Mouse (Mus musculus) forebrain, embryonic 12.5 days (tissue): Measurements from ENCODE around the gene Slc34a2. TPM values are rescaled to one million over a fixed set of nuclear protein-coding genes. Genes with fewer than 3 reads are reported as not detected.

Source experiments
- ATAC-seq: fragments of 200-750 bp; cut with Nextera tagmentation; 2 replicates; pipeline ENCODE4 v1.8.0; 2017; ENCODE audit warnings: moderate TSS enrichment; ENCODE audit not compliant: low FRiP score
- H3K27ac ChIP-seq: fragments of 300-500 bp; sonication (generic); 2 replicates; pipeline ENCODE4 v1.5.1; 2016; ENCODE audit warnings: mild to moderate bottlenecking
- H3K27me3 ChIP-seq: fragments of 300-500 bp; sonication (generic); 2 replicates; pipeline ENCODE4 v1.6.1; 2016; ENCODE audit warnings: mild to moderate bottlenecking
- H3K36me3 ChIP-seq: fragments of 300-500 bp; sonication (generic); replicated peaks from 2 replicates; pipeline ENCODE4 v1.6.1; 2016; ENCODE audit warnings: mild to moderate bottlenecking
- H3K4me1 ChIP-seq: fragments of 300-500 bp; sonication (generic); 2 replicates; pipeline ENCODE4 v1.6.1; 2016
- H3K4me2 ChIP-seq: fragments of 300-500 bp; sonication (generic); 2 replicates; pipeline ENCODE4 v1.6.1; 2016; ENCODE audit warnings: mild to moderate bottlenecking, moderate library complexity
- H3K4me3 ChIP-seq: fragments of 300-500 bp; sonication (generic); replicated peaks from 2 replicates; pipeline ENCODE4 v1.5.1; 2016; ENCODE audit warnings: mild to moderate bottlenecking
- H3K9ac ChIP-seq: fragments of 300-500 bp; sonication (generic); 2 replicates; pipeline ENCODE4 v1.6.1; 2016; ENCODE audit warnings: mild to moderate bottlenecking
- H3K9me3 ChIP-seq: fragments of 300-500 bp; sonication (generic); 2 replicates; pipeline ENCODE4 v1.6.1; 2016
- WGBS: fragments of 180-500 bp; shearing (Covaris S2); methylation state at CpG from one replicate; pipeline ENCODE4 v1.1.7; 2016; 5-methylcytosine and 5-hydroxymethylcytosine counted together
- polyA plus RNA-seq: library from polyadenylated mRNA; unstranded; fragments of >200 nt; fragmentation: Nextera tagmentation; extraction: Ambion mirVana; gene quantifications from 2 replicates; pipeline ENCODE4 v1.2.1, GENCODE M21; 2016

Gene Slc34a2
- polyA plus RNA-seq, 1 experiment from 2014 or later: not detected

DNA sequence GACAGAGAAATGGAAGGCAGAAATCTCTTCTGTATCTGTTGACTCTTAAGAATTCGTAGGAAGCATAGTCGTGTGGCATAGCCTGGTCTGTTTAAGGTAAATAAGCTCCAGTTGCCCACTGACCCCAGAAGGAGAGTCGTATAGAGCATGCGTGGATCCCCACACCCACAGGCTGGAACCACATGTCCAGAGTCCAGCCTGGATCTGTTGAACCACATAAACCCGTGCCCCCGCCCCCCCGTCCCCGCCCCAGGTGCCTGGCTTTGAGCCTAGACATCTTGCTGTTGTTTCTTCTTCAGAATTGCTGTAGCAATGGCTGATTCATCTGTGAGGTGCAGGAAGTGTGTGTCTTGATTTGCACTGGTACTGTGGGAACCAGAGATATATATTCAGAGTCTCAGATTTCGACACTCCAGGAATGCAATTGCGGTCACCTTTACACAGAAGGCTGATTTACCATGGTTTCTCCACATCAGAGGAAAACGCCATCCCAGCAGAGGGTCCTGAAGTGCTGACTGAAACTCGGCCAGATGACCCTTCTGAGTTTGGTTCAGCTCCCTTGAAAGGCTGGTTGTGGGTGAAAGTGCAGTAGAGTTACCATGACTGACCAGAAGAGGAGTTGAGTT lies 64.1 kb downstream of the Slc34a2 start:
- H3K4me1 ChIP-seq: no peaks in the 10 kb centered on the region
- ATAC-seq: no peak
- no peak overlapping the region for H3K27ac ChIP-seq
- H3K4me2 ChIP-seq: no peak overlapping the region
- H3K9me3 ChIP-seq: no peaks in the 10 kb centered on the region
- WGBS: 87% methylated on average over 12 of the region's 12 CpGs
- no peak overlapping the region for H3K4me3 ChIP-seq
- no peak overlapping the region for H3K9ac ChIP-seq
- H3K36me3 ChIP-seq: no peaks in the 10 kb centered on the region
- no peaks in the 10 kb centered on the region for H3K27me3 ChIP-seq

DNA sequence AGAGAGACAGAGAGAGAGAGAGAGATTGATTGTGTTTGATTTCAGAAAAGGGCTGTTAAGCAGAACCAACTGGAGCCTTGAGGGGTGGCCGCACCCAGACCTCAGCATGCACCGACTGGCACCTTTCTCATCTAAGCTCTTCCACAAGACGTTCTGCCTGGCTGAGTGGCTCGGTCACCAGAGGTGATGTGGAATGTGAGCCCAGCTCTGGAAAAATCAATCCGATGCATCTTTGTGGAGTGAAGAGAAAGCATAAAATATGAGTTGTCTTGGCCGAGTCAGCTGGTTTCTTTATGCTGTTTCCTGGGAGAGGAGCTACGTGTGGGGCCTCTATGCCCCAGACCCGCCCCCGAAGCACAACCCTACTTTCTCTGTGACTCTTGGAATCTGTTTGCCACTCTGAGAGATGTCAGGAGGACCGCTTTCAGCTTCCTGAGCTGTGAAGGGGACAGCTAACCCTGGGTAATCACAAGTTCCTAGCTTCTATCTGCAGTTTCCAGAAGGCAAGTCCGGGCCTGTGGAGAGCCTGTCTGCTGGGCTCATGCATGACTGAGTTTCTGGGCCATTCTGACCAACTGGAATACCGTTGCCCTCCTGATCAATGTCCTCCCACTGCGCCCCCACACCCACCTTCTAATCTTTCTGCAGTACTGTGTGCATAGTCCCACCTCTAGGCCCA lies 66.4 kb downstream of the Slc34a2 start:
- H3K9me3 ChIP-seq: no peaks in the 10 kb centered on the region
- H3K4me2 ChIP-seq: no peak overlapping the region
- no peaks in the 10 kb centered on the region for H3K36me3 ChIP-seq
- H3K27me3 ChIP-seq: no peaks in the 10 kb centered on the region
- no peaks in the 10 kb centered on the region for H3K4me1 ChIP-seq
- 84% methylated on average over 13 of the region's 13 CpGs for WGBS
- H3K27ac ChIP-seq: no peak overlapping the region
- no peak overlapping the region for H3K4me3 ChIP-seq
- no peak for ATAC-seq
- H3K9ac ChIP-seq: no peak overlapping the region

DNA sequence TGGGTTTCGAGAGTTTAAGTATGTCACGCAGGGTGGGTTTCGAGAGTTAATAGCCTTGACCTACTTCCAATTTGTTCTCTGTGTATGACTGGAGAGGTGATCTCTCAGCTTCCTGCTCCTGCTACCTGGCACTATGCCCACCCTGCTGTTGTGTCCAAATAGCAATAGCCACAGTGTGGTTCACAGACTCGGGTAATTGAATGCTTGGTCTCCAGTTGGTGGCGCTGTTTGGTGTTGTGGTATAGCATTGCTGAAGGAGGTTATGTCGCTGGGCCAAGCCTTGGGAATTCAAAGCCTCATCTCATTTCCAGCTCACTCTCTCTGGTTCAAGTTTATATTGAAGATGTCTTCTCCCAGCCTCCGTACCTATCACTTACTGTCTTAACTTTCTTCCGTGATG lies 67.8 kb downstream of the Slc34a2 start:
- 76% methylated on average over 8 of the region's 8 CpGs for WGBS
- Histone ChIP-seq H3K27ac (no peak overlapping the region), H3K4me3 (no peak overlapping the region), H3K27me3 (peaks cover 5% of the 10 kb centered on the region; the same call in 1 of the 2 replicates), H3K36me3 (no peaks in the 10 kb centered on the region), H3K9me3 (no peaks in the 10 kb centered on the region), H3K9ac (no peak overlapping the region), H3K4me1 (peaks cover 7% of the 10 kb centered on the region), H3K4me2 (no peak overlapping the region)
- no peak for ATAC-seq

GRCm38 (mm10) chr5:53106125-53106524 lies 68.2 kb downstream of the Slc34a2 start:
- Histone ChIP-seq H3K27ac (no peak overlapping the region), H3K4me2 (no peak overlapping the region), H3K36me3 (no peaks in the 10 kb centered on the region), H3K4me1 (peaks cover 7% of the 10 kb centered on the region), H3K9me3 (no peaks in the 10 kb centered on the region), H3K27me3 (peaks cover 5% of the 10 kb centered on the region; the same call in 1 of the 2 replicates), H3K9ac (no peak overlapping the region), H3K4me3 (no peak overlapping the region)
- WGBS: 83% methylated on average over 4 of the region's 4 CpGs
- ATAC-seq: no peak

DNA sequence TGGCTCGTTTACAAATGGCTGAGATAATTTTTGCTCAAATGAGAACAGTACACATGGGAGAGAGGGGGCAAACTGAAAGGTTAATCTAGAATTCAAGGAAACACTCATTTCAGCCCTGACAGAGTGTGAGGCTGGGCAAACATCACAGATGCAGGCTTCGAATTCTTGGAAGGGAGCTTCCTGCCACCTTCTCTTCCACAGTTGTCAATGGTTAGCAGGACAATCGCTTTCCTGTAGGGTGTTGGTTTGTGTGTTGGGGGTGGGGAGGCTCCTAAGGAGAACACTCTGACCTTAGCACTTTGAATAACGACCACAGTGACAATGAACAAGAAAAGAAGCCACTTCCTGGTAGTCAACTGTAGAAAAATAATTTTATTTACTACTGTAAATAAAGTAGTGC lies 68.8 kb downstream of the Slc34a2 start:
- Histone ChIP-seq H3K27ac (no peak overlapping the region), H3K27me3 (peaks cover 5% of the 10 kb centered on the region; the same call in 1 of the 2 replicates), H3K4me3 (no peak overlapping the region), H3K36me3 (no peaks in the 10 kb centered on the region), H3K9ac (no peak overlapping the region), H3K4me1 (peaks cover 7% of the 10 kb centered on the region), H3K4me2 (no peak overlapping the region), H3K9me3 (no peaks in the 10 kb centered on the region)
- WGBS: 64% methylated on average over 4 of the region's 4 CpGs
- no peak for ATAC-seq

DNA sequence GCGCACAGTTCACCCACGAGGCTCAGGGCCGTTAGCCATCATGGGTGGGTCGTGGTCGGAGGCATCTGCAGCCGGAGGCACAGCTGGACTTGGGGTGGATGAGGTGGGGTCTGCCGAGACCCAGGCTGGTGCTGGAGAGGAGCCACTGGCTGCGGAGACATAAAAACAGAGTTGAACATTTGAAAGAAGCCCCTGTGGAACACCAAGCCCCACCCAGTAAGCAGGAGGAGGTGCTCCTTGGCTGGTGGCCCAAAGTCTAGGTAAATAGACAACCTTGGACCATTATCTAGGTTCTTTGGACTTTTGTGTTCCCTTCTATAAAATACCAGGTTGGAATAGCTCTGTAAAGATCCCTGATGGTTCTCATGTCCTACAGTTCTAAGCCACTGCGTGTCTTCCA lies 70.1 kb downstream of the Slc34a2 start:
- 87% methylated on average over 9 of the region's 9 CpGs for WGBS
- H3K27ac ChIP-seq: no peak overlapping the region
- no peak for ATAC-seq
- H3K36me3 ChIP-seq: peaks cover 2% of the 10 kb centered on the region; the same call in 1 of the 2 replicates
- H3K4me2 ChIP-seq: no peak overlapping the region
- H3K9ac ChIP-seq: no peak overlapping the region
- H3K9me3 ChIP-seq: peaks cover 3% of the 10 kb centered on the region; the same call in 1 of the 2 replicates
- H3K4me3 ChIP-seq: no peak overlapping the region
- peaks cover 8% of the 10 kb centered on the region; the same call in 1 of the 2 replicates for H3K27me3 ChIP-seq
- peaks cover 7% of the 10 kb centered on the region for H3K4me1 ChIP-seq

GRCm38 (mm10) chr5:53108668-53109067 lies 70.8 kb downstream of the Slc34a2 start:
- H3K4me1 ChIP-seq: peaks cover 7% of the 10 kb centered on the region
- WGBS: 85% methylated on average over 1 of the region's 1 CpGs
- H3K4me3 ChIP-seq: no peak overlapping the region
- no peak overlapping the region for H3K27ac ChIP-seq
- peaks cover 6% of the 10 kb centered on the region; the same call in 1 of the 2 replicates for H3K9me3 ChIP-seq
- no peak overlapping the region for H3K4me2 ChIP-seq
- H3K9ac ChIP-seq: no peak overlapping the region
- ATAC-seq: no peak
- peaks cover 12% of the 10 kb centered on the region; the same call in 1 of the 2 replicates for H3K27me3 ChIP-seq
- peaks cover 7% of the 10 kb centered on the region for H3K36me3 ChIP-seq

DNA sequence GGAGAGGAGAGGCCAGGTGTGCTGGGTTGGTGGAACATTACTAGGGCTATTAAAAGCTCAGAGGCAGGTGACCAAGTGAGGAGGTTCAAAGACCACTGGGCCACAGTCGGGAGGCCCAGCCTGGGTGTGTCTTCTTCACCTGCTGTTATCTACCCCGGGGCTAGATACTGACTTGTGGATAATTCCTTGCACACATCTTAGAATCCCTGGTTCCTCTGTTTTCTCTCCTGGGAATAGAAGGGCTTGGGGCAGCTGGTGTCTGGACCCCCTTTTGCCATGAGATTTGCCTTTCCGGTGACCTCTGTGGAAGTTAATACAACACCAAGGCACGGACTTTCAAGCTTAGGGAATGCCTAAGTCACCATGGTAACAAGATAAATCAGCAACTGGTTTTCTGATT lies 72.3 kb downstream of the Slc34a2 start:
- Histone ChIP-seq H3K4me3 (no peak overlapping the region), H3K9me3 (peaks cover 6% of the 10 kb centered on the region; the same call in 1 of the 2 replicates), H3K9ac (no peak overlapping the region), H3K4me1 (peaks cover 7% of the 10 kb centered on the region), H3K27me3 (peaks cover 25% of the 10 kb centered on the region), H3K36me3 (peaks cover 7% of the 10 kb centered on the region), H3K27ac (no peak overlapping the region), H3K4me2 (no peak overlapping the region)
- ATAC-seq: no peak
- 66% methylated on average over 4 of the region's 4 CpGs for WGBS

GRCm38 (mm10) chr5:53111036-53111435 lies 73.2 kb downstream of the Slc34a2 start:
- Histone ChIP-seq H3K9ac (no peak overlapping the region), H3K27me3 (peaks cover 31% of the 10 kb centered on the region), H3K4me1 (peaks cover 7% of the 10 kb centered on the region), H3K4me3 (no peak overlapping the region), H3K4me2 (no peak overlapping the region), H3K36me3 (peaks cover 7% of the 10 kb centered on the region), H3K27ac (no peak overlapping the region), H3K9me3 (peaks cover 6% of the 10 kb centered on the region; the same call in 1 of the 2 replicates)
- ATAC-seq: no peak
- 67% methylated on average over 5 of the region's 5 CpGs for WGBS

DNA sequence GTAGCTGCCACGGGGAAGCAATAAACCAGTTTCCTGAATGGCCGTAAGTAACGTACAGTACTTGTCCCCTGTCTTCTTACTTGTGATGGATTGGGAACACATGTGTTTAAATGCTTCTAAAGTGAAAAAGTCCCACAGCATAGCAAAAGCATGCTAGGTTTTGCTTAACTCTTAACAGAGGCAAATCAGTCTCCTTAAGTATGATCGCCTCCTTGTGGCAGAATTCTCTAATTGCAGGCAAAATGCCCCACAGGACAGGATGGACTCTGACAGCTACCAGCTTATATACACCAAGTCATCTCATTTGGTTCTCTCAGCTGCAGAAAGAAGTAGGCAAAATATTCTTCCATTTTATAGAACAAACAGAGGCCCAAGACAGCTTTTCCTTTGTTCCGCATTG lies 75.1 kb downstream of the Slc34a2 start:
- 93% methylated on average over 5 of the region's 5 CpGs for WGBS
- H3K9ac ChIP-seq: no peak overlapping the region
- peaks cover 10% of the 10 kb centered on the region for H3K36me3 ChIP-seq
- H3K4me1 ChIP-seq: peaks cover 7% of the 10 kb centered on the region
- no peak overlapping the region for H3K4me3 ChIP-seq
- no peak overlapping the region for H3K27ac ChIP-seq
- peaks cover 38% of the 10 kb centered on the region for H3K27me3 ChIP-seq
- ATAC-seq: no peak
- H3K4me2 ChIP-seq: no peak overlapping the region
- H3K9me3 ChIP-seq: peaks cover 6% of the 10 kb centered on the region; the same call in 1 of the 2 replicates

DNA sequence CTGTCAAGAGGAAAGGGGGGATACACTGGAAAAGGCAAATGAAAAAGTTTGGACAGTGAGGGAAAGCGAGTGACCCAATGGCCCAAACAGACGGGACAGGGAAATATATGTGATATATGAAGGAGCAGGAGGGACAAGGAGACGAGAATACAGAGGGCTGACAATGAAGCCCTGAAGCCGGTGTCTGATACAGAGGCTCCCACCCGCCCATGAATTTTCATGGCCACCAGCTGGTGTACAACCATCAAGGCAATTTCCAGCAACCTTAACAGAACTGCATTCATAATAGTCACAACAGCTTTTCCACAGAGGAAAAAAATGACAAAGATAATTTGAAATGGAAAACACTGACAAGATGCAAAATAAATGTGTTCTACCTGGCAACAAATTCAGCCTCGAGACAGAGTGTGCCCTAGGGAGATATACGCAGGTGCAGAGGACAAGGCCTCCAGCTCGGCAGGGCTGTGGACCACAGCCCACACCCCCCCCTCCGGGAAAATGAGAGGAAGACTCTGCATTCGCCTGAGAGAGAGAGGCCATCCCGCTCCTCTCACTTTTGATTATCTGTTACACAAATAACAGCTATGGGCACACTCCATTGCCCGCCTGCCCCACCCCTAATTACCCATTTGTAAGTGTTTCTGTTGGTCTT lies 76.9 kb downstream of the Slc34a2 start:
- peaks cover 10% of the 10 kb centered on the region for H3K36me3 ChIP-seq
- H3K4me1 ChIP-seq: peaks cover 7% of the 10 kb centered on the region
- 74% methylated on average over 12 of the region's 12 CpGs for WGBS
- no peak overlapping the region for H3K9ac ChIP-seq
- H3K4me3 ChIP-seq: no peak overlapping the region
- no peak overlapping the region for H3K27ac ChIP-seq
- peaks cover 38% of the 10 kb centered on the region for H3K27me3 ChIP-seq
- H3K9me3 ChIP-seq: peaks cover 6% of the 10 kb centered on the region; the same call in 1 of the 2 replicates
- no peak for ATAC-seq
- no peak overlapping the region for H3K4me2 ChIP-seq

GRCm38 (mm10) chr5:53118212-53118611 lies 80.3 kb downstream of the Slc34a2 start:
- 25% methylated on average over 8 of the region's 8 CpGs for WGBS
- peaks cover 41% of the 10 kb centered on the region for H3K27me3 ChIP-seq
- no peak overlapping the region for H3K9ac ChIP-seq
- no peak overlapping the region for H3K4me2 ChIP-seq
- H3K27ac ChIP-seq: no peak overlapping the region
- peak; percentile 60; the same call in 1 of the 2 replicates for ATAC-seq
- H3K9me3 ChIP-seq: peaks cover 1% of the 10 kb centered on the region; the same call in 1 of the 2 replicates
- H3K36me3 ChIP-seq: peaks cover 13% of the 10 kb centered on the region
- no peak overlapping the region for H3K4me3 ChIP-seq
- H3K4me1 ChIP-seq: peaks cover 8% of the 10 kb centered on the region
